Mouse (Mus musculus) forebrain, embryonic 11.5 days (tissue): ENCODE measurements at regions not wholly inside any gene's neighbourhood (a gene's known extent, or its start where the extent isn't known, plus 50 kb on each side); places are given as distances from the start of the nearest gene placed in this dataset.
"Not testable (repeated sequence)": the region's sequence is repeated elsewhere in the genome, so short reads cannot be mapped to it uniquely, and the experiment has no call there.

Source experiments
- ATAC-seq: fragments of 200-750 bp; cut with Nextera tagmentation; replicated peaks from 2 replicates; pipeline ENCODE4 v1.8.0; 2017; ENCODE audit warnings: moderate TSS enrichment; ENCODE audit not compliant: low FRiP score
- DNase-seq: peaks from one replicate; pipeline ENCODE4 v3.0.0-alpha.2; 2017; ENCODE audit warnings: low spot score
- H3K27ac ChIP-seq: fragments of 300-500 bp; sonication (generic); 2 replicates; pipeline ENCODE4 v1.5.1; 2014; ENCODE audit warnings: low read depth, low read length
- H3K27me3 ChIP-seq: fragments of 300-500 bp; sonication (generic); 2 replicates; pipeline ENCODE4 v1.6.1; 2014; ENCODE audit warnings: mild to moderate bottlenecking, low read length, mixed read lengths; ENCODE audit not compliant: control insufficient read depth, insufficient read depth
- H3K36me3 ChIP-seq: fragments of 300-500 bp; sonication (generic); 2 replicates; pipeline ENCODE4 v1.6.1; 2014; ENCODE audit warnings: mild to moderate bottlenecking, low read length, moderate library complexity, mixed read lengths; ENCODE audit not compliant: control insufficient read depth, insufficient read depth
- H3K4me1 ChIP-seq: fragments of 300-500 bp; sonication (generic); replicated peaks from 2 replicates; pipeline ENCODE4 v1.6.1; 2014; ENCODE audit warnings: low read length, mixed read lengths; ENCODE audit not compliant: control insufficient read depth, insufficient read depth
- H3K4me2 ChIP-seq: fragments of 300-500 bp; sonication (generic); 2 replicates; pipeline ENCODE4 v1.6.1; 2014; ENCODE audit warnings: low read depth, mild to moderate bottlenecking, low read length, moderate library complexity, mixed read lengths; ENCODE audit not compliant: severe bottlenecking
- H3K4me3 ChIP-seq: fragments of 300-500 bp; sonication (generic); 2 replicates; pipeline ENCODE4 v1.5.1; 2014; ENCODE audit warnings: low read depth, low read length
- H3K9ac ChIP-seq: fragments of 300-500 bp; sonication (generic); 2 replicates; pipeline ENCODE4 v1.6.1; 2014; ENCODE audit warnings: low read length
- H3K9me3 ChIP-seq: fragments of 300-500 bp; sonication (generic); 2 replicates; pipeline ENCODE4 v1.6.1; 2016; ENCODE audit warnings: low read length, mixed read lengths; ENCODE audit not compliant: control insufficient read depth
- WGBS: fragments of 180-500 bp; shearing (Covaris S2); extraction: QIAGEN DNeasy Blood & Tissue Kit; methylation state at CpG from one replicate; pipeline ENCODE4 v1.1.7; 2014; 5-methylcytosine and 5-hydroxymethylcytosine counted together

- not testable (repeated sequence) for H3K9me3 ChIP-seq, H3K27ac ChIP-seq, H3K4me2 ChIP-seq, H3K4me1 ChIP-seq, H3K4me3 ChIP-seq, ATAC-seq, H3K36me3 ChIP-seq, H3K27me3 ChIP-seq, H3K9ac ChIP-seq
- DNase-seq, result peak; percentile 10
- WGBS, result 41% methylated on average over 2 of the region's 2 CpGs
Measured at GRCm38 (mm10) chr12:23325756-23326155, 454.3 kb downstream of the Gm10330 start.

GRCm38 (mm10) chr12:23315186-23315585 lies 464.9 kb downstream of the Gm10330 start:
- peak; percentile 63; the same call in 1 of the 2 replicates for ATAC-seq
- not testable (repeated sequence) for H3K36me3 ChIP-seq, H3K27ac ChIP-seq, H3K27me3 ChIP-seq, H3K9me3 ChIP-seq, H3K9ac ChIP-seq, H3K4me1 ChIP-seq
- peak overlapping the region; percentile 23 for H3K4me3 ChIP-seq
- peak; percentile 71 for DNase-seq
- peak overlapping the region; percentile 34; the same call in 1 of the 2 replicates for H3K4me2 ChIP-seq
- under 1% methylated on average over 27 of the region's 38 CpGs for WGBS
